Mouse (Mus musculus) retina, embryonic 14.5 days (tissue): ENCODE data around the gene Rasal3.

Experiments
- DNase-seq: peaks from one replicate; pipeline ENCODE4 v3.0.0-alpha.2; 2015; ENCODE audit warnings: low spot score

Rasal3 gene

GRCm38 (mm10) chr17:32388370-32389100, 14.8 kb downstream of the Rasal3 start:
- DNase-seq: peak; percentile 48

GRCm38 (mm10) chr17:32387986-32388369, 15.4 kb downstream of the Rasal3 start:
- no peak for DNase-seq

GRCm38 (mm10) chr17:32386659-32387432, 16.5 kb downstream of the Rasal3 start:
- DNase-seq: peak; percentile 54

- DNase-seq: no peak
Observed at GRCm38 (mm10) chr17:32383661-32384060, 19.7 kb downstream of the Rasal3 start.

- no peak for DNase-seq
Observed at GRCm38 (mm10) chr17:32382576-32382975, 20.8 kb downstream of the Rasal3 start.

- no peak for DNase-seq
Observed at GRCm38 (mm10) chr17:32378786-32379185, 24.6 kb downstream of the Rasal3 start.

GRCm38 (mm10) chr17:32377137-32377536, 26.2 kb downstream of the Rasal3 start:
- DNase-seq: no peak

- no peak for DNase-seq
Observed at GRCm38 (mm10) chr17:32376475-32376874, 26.9 kb downstream of the Rasal3 start.

GRCm38 (mm10) chr17:32368991-32369578, 34.3 kb downstream of the Rasal3 start:
- DNase-seq: no peak

GRCm38 (mm10) chr17:32367706-32368105, 35.7 kb downstream of the Rasal3 start:
- DNase-seq: no peak

GRCm38 (mm10) chr17:32365296-32365695, 38.1 kb downstream of the Rasal3 start:
- DNase-seq: no peak

GRCm38 (mm10) chr17:32364850-32365249, 38.5 kb downstream of the Rasal3 start:
- DNase-seq: no peak

GRCm38 (mm10) chr17:32364331-32364730, 39.1 kb downstream of the Rasal3 start:
- peak; percentile 95 for DNase-seq

- DNase-seq: peak; percentile 26
Observed at GRCm38 (mm10) chr17:32363821-32364301, 39.5 kb downstream of the Rasal3 start.

- no peak for DNase-seq
Observed at GRCm38 (mm10) chr17:32362686-32363085, 40.7 kb downstream of the Rasal3 start.

GRCm38 (mm10) chr17:32359928-32360327, 43.5 kb downstream of the Rasal3 start:
- no peak for DNase-seq

- no peak for DNase-seq
Observed at GRCm38 (mm10) chr17:32358943-32359340, 44.4 kb downstream of the Rasal3 start.

GRCm38 (mm10) chr17:32358192-32358942, 45.0 kb downstream of the Rasal3 start:
- DNase-seq: no peak

GRCm38 (mm10) chr17:32356766-32357760, 46.3 kb downstream of the Rasal3 start:
- DNase-seq: no peak

- DNase-seq: no peak
Observed at GRCm38 (mm10) chr17:32356281-32356680, 47.1 kb downstream of the Rasal3 start.

GRCm38 (mm10) chr17:32355031-32355430, 48.4 kb downstream of the Rasal3 start:
- DNase-seq: no peak
